Mouse (Mus musculus) embryonic facial prominence, embryonic 15.5 days (tissue): ENCODE results near the gene Olfr1264. TPM values are rescaled to one million over a fixed set of nuclear protein-coding genes. Genes with fewer than 3 reads are reported as not detected.

Experiments
- ATAC-seq: fragments of 200-750 bp; cut with Nextera tagmentation; 2 replicates; pipeline ENCODE4 v1.8.0; 2017; ENCODE audit warnings: low read depth, moderate TSS enrichment; ENCODE audit not compliant: insufficient number of reproducible peaks, low FRiP score, low TSS enrichment
- H3K27ac ChIP-seq: fragments of 300-500 bp; sonication (generic); replicated peaks from 2 replicates; pipeline ENCODE4 v1.5.1; 2015; ENCODE audit warnings: mild to moderate bottlenecking, inconsistent platforms
- H3K27me3 ChIP-seq: fragments of 300-500 bp; sonication (generic); 2 replicates; pipeline ENCODE4 v1.6.1; 2015; ENCODE audit warnings: inconsistent platforms
- H3K36me3 ChIP-seq: fragments of 300-500 bp; sonication (generic); 2 replicates; pipeline ENCODE4 v1.6.1; 2015; ENCODE audit warnings: mild to moderate bottlenecking, inconsistent platforms
- H3K4me1 ChIP-seq: fragments of 300-500 bp; sonication (generic); 2 replicates; pipeline ENCODE4 v1.6.1; 2015; ENCODE audit warnings: inconsistent platforms
- H3K4me2 ChIP-seq: fragments of 300-500 bp; sonication (generic); replicated peaks from 2 replicates; pipeline ENCODE4 v1.6.1; 2015; ENCODE audit warnings: mild to moderate bottlenecking, inconsistent platforms
- H3K4me3 ChIP-seq: fragments of 300-500 bp; sonication (generic); replicated peaks from 2 replicates; pipeline ENCODE4 v1.5.1; 2015; ENCODE audit warnings: mild to moderate bottlenecking, inconsistent platforms
- H3K9ac ChIP-seq: fragments of 300-500 bp; sonication (generic); 2 replicates; pipeline ENCODE4 v1.6.1; 2015; ENCODE audit warnings: inconsistent platforms
- H3K9me3 ChIP-seq: fragments of 300-500 bp; sonication (generic); replicated peaks from 2 replicates; pipeline ENCODE4 v1.6.1; 2016; ENCODE audit warnings: inconsistent platforms
- WGBS: fragments of 180-500 bp; shearing (Covaris S2); methylation state at CpG from one replicate; pipeline ENCODE4 v1.1.7; 2015; 5-methylcytosine and 5-hydroxymethylcytosine counted together
- polyA plus RNA-seq: library from polyadenylated mRNA; unstranded; fragments of >200 nt; fragmentation: Nextera tagmentation; extraction: Ambion mirVana; gene quantifications from 2 replicates; pipeline ENCODE4 v1.2.1, GENCODE M21; 2015

The Olfr1264 gene
- polyA plus RNA-seq: 0.08 and 0.23 TPM in 2 replicates

- Histone ChIP-seq H3K27me3 (no peaks in the 10 kb centered on the region), H3K36me3 (no peaks in the 10 kb centered on the region)
- WGBS: 23% methylated on average over 2 of the region's 2 CpGs
Observed at GRCm38 (mm10) chr2:90025477-90025876, at the start of gene Olfr1264. Gene Olfr1264, minus strand, starts transcription at chr2:90025577.

DNA sequence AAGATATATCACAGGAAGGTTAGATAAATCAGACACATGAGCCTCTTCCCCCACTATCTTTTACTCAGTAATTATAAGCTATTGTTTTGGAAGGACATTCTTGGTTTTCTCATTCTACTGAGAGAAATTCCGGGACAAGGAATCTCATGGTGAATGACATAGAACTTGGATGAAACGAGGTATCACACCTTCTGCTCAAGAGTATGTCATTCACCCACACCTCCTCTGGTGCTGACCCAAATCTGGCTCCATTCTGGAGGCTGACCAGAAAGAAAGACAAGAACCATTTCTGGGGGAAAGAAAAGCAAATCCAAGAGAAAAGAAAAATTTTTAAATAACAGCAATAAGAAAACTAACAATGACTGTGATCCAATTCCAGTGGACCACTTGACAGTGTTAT, 44.7 kb upstream of the Olfr1264 start:
- no peaks in the 10 kb centered on the region for H3K9me3 ChIP-seq
- no peak overlapping the region for H3K4me3 ChIP-seq
- no peak overlapping the region for H3K4me2 ChIP-seq
- H3K36me3 ChIP-seq: no peaks in the 10 kb centered on the region
- H3K27ac ChIP-seq: no peak overlapping the region
- 77% methylated on average over 2 of the region's 2 CpGs for WGBS
- no peak overlapping the region for H3K9ac ChIP-seq
- ATAC-seq: no peak
- no peaks in the 10 kb centered on the region for H3K27me3 ChIP-seq
- no peaks in the 10 kb centered on the region for H3K4me1 ChIP-seq

More at GRCm38 (mm10) chr2:90025477-90025876, at the start of gene Olfr1264:
- ATAC-seq: no peak
- Histone ChIP-seq H3K4me3 (no peak within 1 kb of the TSS), H3K27ac (no peak within 1 kb of the TSS), H3K4me2 (no peak within 1 kb of the TSS), H3K4me1 (no peaks in the 10 kb centered on the region), H3K9ac (no peak within 1 kb of the TSS), H3K9me3 (no peaks in the 10 kb centered on the region)

- Histone ChIP-seq H3K4me1 (no peaks in the 10 kb centered on the region), H3K9me3 (no peaks in the 10 kb centered on the region), H3K4me2 (no peak within 1 kb of the TSS), H3K36me3 (no peaks in the 10 kb centered on the region), H3K9ac (no peak within 1 kb of the TSS), H3K27me3 (no peaks in the 10 kb centered on the region), H3K27ac (no peak within 1 kb of the TSS), H3K4me3 (no peak within 1 kb of the TSS)
- ATAC-seq: no peak
Observed at GRCm38 (mm10) chr2:90063494-90063893, 38.1 kb upstream of the Olfr1264 start, which contains the start of gene Olfr140. Gene Olfr140, minus strand, starts transcription at chr2:90063594.

DNA sequence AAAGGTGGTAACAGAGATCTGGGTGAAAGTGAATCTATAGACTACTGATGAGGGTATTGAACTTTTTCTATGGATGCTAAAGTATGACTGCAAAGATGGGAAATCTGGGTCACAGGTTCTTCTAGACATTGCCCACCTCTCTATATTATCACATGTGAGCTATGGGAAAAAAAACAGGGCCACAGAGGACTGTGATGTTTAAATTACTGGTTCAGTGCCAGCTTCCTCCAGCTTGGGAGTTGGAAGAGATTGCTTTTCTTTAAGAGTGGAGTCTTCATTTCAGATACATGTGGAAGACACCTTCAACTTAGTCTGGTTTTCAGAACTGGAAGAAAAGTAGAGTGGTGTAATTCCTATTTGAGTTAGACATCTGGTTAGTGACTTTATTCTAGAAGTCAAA, 9.7 kb upstream of the Olfr1264 start, which contains the start of gene Olfr1265:
Gene Olfr1265 (plus strand): TSS at position 301 of the 400 bp plus-strand sequence.
- no peak for ATAC-seq
- no peaks in the 10 kb centered on the region for H3K36me3 ChIP-seq
- no peaks in the 10 kb centered on the region for H3K9me3 ChIP-seq
- no peaks in the 10 kb centered on the region for H3K27me3 ChIP-seq
- H3K27ac ChIP-seq: no peak within 1 kb of the TSS
- H3K4me3 ChIP-seq: no peak within 1 kb of the TSS
- no peaks in the 10 kb centered on the region for H3K4me1 ChIP-seq
- no peak within 1 kb of the TSS for H3K4me2 ChIP-seq
- no peak within 1 kb of the TSS for H3K9ac ChIP-seq

DNA sequence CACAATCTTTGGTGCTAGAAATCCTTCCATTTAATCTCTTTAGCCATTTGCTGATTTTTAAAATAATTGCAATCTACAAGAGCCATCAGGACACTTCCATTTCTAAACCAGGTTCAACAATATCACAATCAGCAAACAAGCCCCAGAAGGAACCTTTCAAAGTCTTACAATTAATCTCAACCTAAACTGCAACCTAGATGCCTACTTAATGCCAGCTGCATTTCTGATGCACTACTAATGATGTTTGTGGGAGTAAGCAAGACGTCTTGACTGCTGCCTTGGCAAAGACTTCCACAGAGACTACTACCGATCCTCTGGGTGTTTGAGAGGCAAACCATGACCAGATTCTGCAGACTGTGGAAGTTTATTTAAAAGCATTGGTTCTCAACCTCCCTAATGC, 13.5 kb downstream of the Olfr1264 start, which contains the start of gene Olfr1263:
Gene Olfr1263 (plus strand): TSS at position 301 of the 400 bp plus-strand sequence.
- Histone ChIP-seq H3K36me3 (no peaks in the 10 kb centered on the region), H3K9ac (no peak within 1 kb of the TSS), H3K4me3 (no peak within 1 kb of the TSS), H3K27me3 (no peaks in the 10 kb centered on the region), H3K4me1 (no peaks in the 10 kb centered on the region), H3K27ac (no peak within 1 kb of the TSS), H3K4me2 (no peak within 1 kb of the TSS), H3K9me3 (no peaks in the 10 kb centered on the region)
- ATAC-seq: no peak
- WGBS: 74% methylated on average over 2 of the region's 2 CpGs

DNA sequence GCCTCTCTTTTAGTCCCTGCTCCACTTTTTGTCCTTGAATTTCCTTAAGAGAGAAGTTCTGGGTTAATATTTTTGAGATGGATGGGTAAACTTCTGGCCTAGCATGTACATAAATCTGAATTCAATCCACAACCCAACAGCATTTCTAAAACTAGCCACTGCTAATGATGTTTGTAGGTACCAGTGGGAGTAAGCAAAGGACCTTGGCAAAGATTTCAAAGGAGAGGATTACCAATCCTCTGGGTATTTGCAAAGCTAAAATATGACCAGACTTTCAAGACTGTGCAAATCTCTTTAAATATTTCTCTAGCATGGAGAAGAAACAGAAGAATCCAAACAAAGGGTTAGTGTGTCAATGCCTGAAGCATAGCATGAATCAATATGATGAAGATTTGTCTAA, 25.5 kb downstream of the Olfr1264 start, which contains the start of gene Olfr1262:
Gene Olfr1262 (plus strand): TSS at position 301 of the 400 bp plus-strand sequence.
- no peak within 1 kb of the TSS for H3K4me2 ChIP-seq
- H3K9ac ChIP-seq: no peak within 1 kb of the TSS
- H3K27me3 ChIP-seq: no peaks in the 10 kb centered on the region
- no peaks in the 10 kb centered on the region for H3K9me3 ChIP-seq
- no peaks in the 10 kb centered on the region for H3K36me3 ChIP-seq
- H3K4me1 ChIP-seq: no peaks in the 10 kb centered on the region
- no peak for ATAC-seq
- H3K4me3 ChIP-seq: no peak within 1 kb of the TSS
- H3K27ac ChIP-seq: no peak within 1 kb of the TSS

DNA sequence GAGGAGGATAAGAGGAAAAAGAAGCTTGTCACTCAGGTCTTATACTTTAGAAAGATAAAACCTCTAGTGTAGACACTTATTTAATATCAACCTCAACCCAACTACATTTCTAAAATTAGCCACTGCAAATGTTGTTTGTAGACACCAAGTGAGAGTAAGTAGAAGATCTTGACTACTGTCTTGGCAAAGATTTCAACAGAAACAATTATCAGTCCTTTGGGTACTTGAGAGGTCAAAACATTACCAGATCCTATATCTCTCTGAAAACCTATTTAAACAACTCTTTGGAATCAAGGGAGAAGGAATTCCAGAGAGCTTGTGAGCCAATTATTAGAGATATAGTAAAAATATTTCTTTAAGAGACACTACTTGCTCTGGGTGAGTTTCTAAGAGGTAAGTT, 34.5 kb downstream of the Olfr1264 start, which contains the start of gene Olfr1261:
Gene Olfr1261 (plus strand): TSS at position 301 of the 400 bp plus-strand sequence.
- Histone ChIP-seq H3K36me3 (no peaks in the 10 kb centered on the region), H3K4me1 (no peaks in the 10 kb centered on the region), H3K9me3 (no peaks in the 10 kb centered on the region), H3K9ac (no peak within 1 kb of the TSS), H3K27me3 (no peaks in the 10 kb centered on the region), H3K4me2 (no peak within 1 kb of the TSS), H3K4me3 (no peak within 1 kb of the TSS), H3K27ac (no peak within 1 kb of the TSS)
- ATAC-seq: no peak

DNA sequence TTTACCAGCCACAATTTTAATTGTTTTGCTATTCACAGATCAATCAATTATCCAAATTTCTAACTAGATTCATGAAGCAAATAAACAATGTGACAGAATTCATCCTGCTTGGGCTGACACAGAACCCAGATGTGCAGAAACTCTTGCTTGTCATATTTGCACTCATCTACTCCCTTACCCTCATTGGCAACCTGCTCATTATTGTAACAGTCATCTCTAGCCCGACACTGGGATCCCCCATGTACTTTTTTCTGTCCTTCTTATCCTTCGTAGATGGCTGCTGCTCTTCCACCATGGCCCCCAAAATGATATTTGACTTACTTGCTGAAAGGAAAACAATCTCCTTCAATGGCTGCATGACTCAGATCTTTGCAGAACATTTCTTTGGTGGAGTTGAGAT, 47.7 kb downstream of the Olfr1264 start:
- WGBS: 89% methylated on average over 2 of the region's 2 CpGs
- Histone ChIP-seq H3K4me1 (no peaks in the 10 kb centered on the region), H3K4me2 (no peak overlapping the region), H3K9ac (no peak overlapping the region), H3K4me3 (no peak overlapping the region), H3K36me3 (no peaks in the 10 kb centered on the region), H3K27me3 (no peaks in the 10 kb centered on the region), H3K27ac (no peak overlapping the region), H3K9me3 (no peaks in the 10 kb centered on the region)
- ATAC-seq: no peak

DNA sequence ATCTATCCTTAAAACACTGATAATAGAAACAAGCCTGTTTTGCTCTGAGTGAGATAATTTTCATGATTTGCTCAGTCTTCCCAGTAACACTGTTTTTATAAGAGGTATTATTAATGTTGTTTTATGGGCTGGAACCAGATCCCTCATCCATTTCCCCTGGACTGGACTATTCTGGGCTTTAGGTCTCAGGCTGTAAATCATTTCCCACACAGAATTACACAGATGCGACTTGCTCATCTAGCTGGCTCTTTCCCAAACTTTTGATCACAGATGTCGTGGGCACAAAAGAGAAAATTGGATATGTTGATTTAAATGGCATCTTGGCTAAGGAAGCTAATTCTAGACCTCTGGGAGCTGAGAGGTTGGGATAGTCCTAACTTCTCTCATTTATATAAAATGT, 51.2 kb downstream of the Olfr1264 start, which contains the start of gene Olfr1260:
Gene Olfr1260 (plus strand): TSS at position 157 of the 400 bp plus-strand sequence.
- no peaks in the 10 kb centered on the region for H3K27me3 ChIP-seq
- H3K27ac ChIP-seq: no peak within 1 kb of the TSS
- no peaks in the 10 kb centered on the region for H3K4me1 ChIP-seq
- ATAC-seq: no peak
- no peaks in the 10 kb centered on the region for H3K36me3 ChIP-seq
- no peak within 1 kb of the TSS for H3K4me3 ChIP-seq
- no peak within 1 kb of the TSS for H3K4me2 ChIP-seq
- H3K9me3 ChIP-seq: no peaks in the 10 kb centered on the region
- H3K9ac ChIP-seq: no peak within 1 kb of the TSS
- WGBS: 55% methylated on average over 2 of the region's 2 CpGs

Other genes with a start within 250 kb of the Olfr1264 start
- gene Olfr1254, start 232.0 kb downstream of the Olfr1264 start, polyA plus RNA-seq: not detected in 2 replicates
- gene Olfr1255, start 213.5 kb downstream of the Olfr1264 start, polyA plus RNA-seq: not detected in 2 replicates
- gene Olfr1256, start 184.0 kb downstream of the Olfr1264 start, polyA plus RNA-seq: not detected in 2 replicates
- 0.12 TPM in 1 of 2 replicates, not detected in the other for gene Olfr48, start 177.4 kb downstream of the Olfr1264 start, polyA plus RNA-seq
- not detected in 2 replicates for gene Olfr1257, start 147.1 kb downstream of the Olfr1264 start, polyA plus RNA-seq
- gene Olfr1258, start 98.3 kb downstream of the Olfr1264 start, polyA plus RNA-seq: 0.11 TPM in 1 of 2 replicates, not detected in the other
- gene Olfr1259, start 76.9 kb downstream of the Olfr1264 start, polyA plus RNA-seq: 0.04 TPM in 1 of 2 replicates, not detected in the other
- not detected in 2 replicates for gene Olfr1260, start 51.2 kb downstream of the Olfr1264 start, polyA plus RNA-seq
- gene Olfr1261, start 34.4 kb downstream of the Olfr1264 start, polyA plus RNA-seq: not detected in 2 replicates
- gene Olfr1262, start 25.4 kb downstream of the Olfr1264 start, polyA plus RNA-seq: not detected in 2 replicates
- not detected in 2 replicates for gene Olfr1263, start 13.4 kb downstream of the Olfr1264 start, polyA plus RNA-seq
- gene Olfr1265, start 9.8 kb upstream of the Olfr1264 start, polyA plus RNA-seq: not detected in 2 replicates
- 0.12 TPM in 1 of 2 replicates, not detected in the other for gene Olfr140, start 38.0 kb upstream of the Olfr1264 start, polyA plus RNA-seq
- not detected in 2 replicates for gene Olfr1269, start 95.8 kb upstream of the Olfr1264 start, polyA plus RNA-seq
- 0.17 and 0.67 TPM in 2 replicates for gene Olfr32, start 116.7 kb upstream of the Olfr1264 start, polyA plus RNA-seq
- 0.04 TPM in 1 of 2 replicates, not detected in the other for gene Olfr1270, start 127.5 kb upstream of the Olfr1264 start, polyA plus RNA-seq
- not detected in 2 replicates for gene Olfr1506, start 198.9 kb upstream of the Olfr1264 start, polyA plus RNA-seq
- 0.05 TPM in 1 of 2 replicates, not detected in the other for gene Olfr142, start 232.0 kb upstream of the Olfr1264 start, polyA plus RNA-seq
- gene Olfr1271, start 245.5 kb upstream of the Olfr1264 start, polyA plus RNA-seq: 0.07 and 0.13 TPM in 2 replicates